Mouse (Mus musculus): ENCODE measurements around the gene Osmr.

- TF ChIP-seq FLI1 (IDR thresholded peaks at IDR 0.05; ENCODE audit: low read length) (no peak), GATA1 (IDR thresholded peaks at IDR 0.05; ENCODE audit: borderline replicate concordance, low read length) (no peak)
Observed at GRCm38 (mm10) chr15:6883091-6883490, 8.3 kb upstream of the Osmr start.
